Comparison of ENCODE assay signal across 8 mouse cellular contexts in the genomic region with DNA sequence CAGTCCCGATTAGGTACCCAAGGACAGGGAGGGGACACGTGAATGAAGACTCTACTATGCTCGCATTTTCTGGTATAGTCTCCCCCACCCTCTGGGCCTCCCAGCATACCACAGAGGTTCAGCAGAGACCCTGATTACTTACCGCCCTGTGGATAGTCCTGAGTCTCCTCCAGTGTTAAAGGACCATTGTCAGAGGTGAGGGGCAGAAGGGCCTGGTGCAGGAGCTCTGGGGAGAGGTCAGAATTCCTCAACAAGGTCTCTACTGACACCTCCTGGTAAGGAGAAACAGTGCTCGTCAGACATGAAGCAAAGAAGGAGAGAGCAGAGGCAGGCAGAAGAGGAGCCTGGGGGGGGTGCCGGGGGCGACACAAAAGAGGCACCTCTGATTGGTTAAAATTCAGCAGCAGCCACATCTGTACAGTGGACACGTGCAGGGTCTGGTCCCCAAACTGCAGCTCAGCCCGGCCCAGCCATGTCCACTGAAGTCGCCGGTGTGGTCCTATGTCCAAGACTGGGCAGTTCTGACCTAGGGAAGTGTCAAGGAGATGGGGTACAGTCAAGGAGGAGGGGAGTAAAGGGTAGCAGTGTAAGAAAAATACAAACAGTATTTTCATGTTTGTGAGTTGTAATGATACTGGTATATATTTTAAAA. TPM values are rescaled to one million over a fixed set of nuclear protein-coding genes. Genes with fewer than 3 reads are reported as not detected.
DNase-seq lines count a peak whose midpoint lies in the region; ATAC-seq and TF ChIP-seq lines count a peak whose summit lies in the region.

No protein-coding gene starts in this region.

- TF ChIP-seq POLR2A in MEL (IDR thresholded peaks at IDR 0.05; ENCODE audit: control insufficient read depth in 1 of 2, insufficient read depth in 1 of 2, low read depth in 1 of 2, low read length in 2 of 2, poor library complexity in 1 of 2): no peak

- no peak for TF ChIP-seq EP300 in MEL (IDR thresholded peaks at IDR 0.05; ENCODE audit: low read depth in 1 of 2, low read length in 2 of 2)

- peak; percentile 5 to 53 (median 25); a peak in 3 of 6 replicates for TF ChIP-seq CTCF in MEL (IDR thresholded peaks at IDR 0.05 in 2 of 3, conservative IDR thresholded peaks at IDR 0.05 in 1 of 3; ENCODE audit: control insufficient read depth in 1 of 3, insufficient read depth in 1 of 3, low read depth in 2 of 3, low read length in 3 of 3, poor library complexity in 1 of 3, severe bottlenecking in 1 of 3)
- peak; percentile 60 for TF ChIP-seq CTCF in forebrain, postnatal 0 days (IDR thresholded peaks at IDR 0.05; ENCODE audit: low read depth)

- H3K4me3 ChIP-seq in MEL (ENCODE audit: control insufficient read depth in 1 of 2, insufficient read depth in 1 of 2, low read depth in 2 of 2, low read length in 2 of 2): no peak overlapping the region
- H3K4me3 ChIP-seq in forebrain, postnatal 0 days (ENCODE audit: low read depth, low read length): no peak overlapping the region
- H3K4me3 ChIP-seq in midbrain, embryonic 11.5 days (ENCODE audit: low read depth, low read length): no peak overlapping the region

- no peaks in the 10 kb centered on the region for H3K36me3 ChIP-seq in MEL (ENCODE audit: control insufficient read depth in 1 of 2, insufficient read depth in 2 of 2, low read length in 2 of 2)
- peaks cover 36% of the 10 kb centered on the region for H3K36me3 ChIP-seq in forebrain, postnatal 0 days (ENCODE audit: insufficient read depth)
- no peaks in the 10 kb centered on the region for H3K36me3 ChIP-seq in midbrain, embryonic 11.5 days (ENCODE audit: control insufficient read depth, insufficient read depth, low read length)

- H3K27ac ChIP-seq in MEL (ENCODE audit: control insufficient read depth, low read depth, low read length): no peak overlapping the region
- no peak overlapping the region for H3K27ac ChIP-seq in forebrain, postnatal 0 days (ENCODE audit: low read depth, low read length)
- no peak overlapping the region for H3K27ac ChIP-seq in midbrain, embryonic 11.5 days (ENCODE audit: low read depth, low read length)

- ATAC-seq in forebrain, postnatal 0 days: peak; percentile 62; the same call in 1 of the 2 replicates
- ATAC-seq in midbrain, embryonic 11.5 days (ENCODE audit: low FRiP score): peak; percentile 67

- no peaks in the 10 kb centered on the region for H3K27me3 ChIP-seq in MEL (ENCODE audit: control insufficient read depth in 1 of 2, insufficient read depth in 2 of 2, low read length in 2 of 2)
- no peaks in the 10 kb centered on the region for H3K27me3 ChIP-seq in forebrain, postnatal 0 days (ENCODE audit: insufficient read depth, low read length)
- H3K27me3 ChIP-seq in midbrain, embryonic 11.5 days (ENCODE audit: control insufficient read depth, insufficient read depth, low read length): no peaks in the 10 kb centered on the region

- no peak overlapping the region for H3K9ac ChIP-seq in MEL (ENCODE audit: control insufficient read depth, low read depth, low read length, poor library complexity, severe bottlenecking)
- H3K9ac ChIP-seq in forebrain, postnatal 0 days: no peak overlapping the region
- no peak overlapping the region for H3K9ac ChIP-seq in midbrain, embryonic 11.5 days (ENCODE audit: low read length)

- 47% methylated on average over 11 of the region's 11 CpGs for WGBS in forebrain, postnatal 0 days
- WGBS in midbrain, embryonic 11.5 days: 47% methylated on average over 11 of the region's 11 CpGs

- no peaks in the 10 kb centered on the region for H3K9me3 ChIP-seq in MEL (replicated peaks; ENCODE audit: insufficient read depth, low read length)
- H3K9me3 ChIP-seq in forebrain, postnatal 0 days (ENCODE audit: low read length): no peaks in the 10 kb centered on the region
- no peaks in the 10 kb centered on the region for H3K9me3 ChIP-seq in midbrain, embryonic 11.5 days (ENCODE audit: control insufficient read depth, low read length)

- DNase-seq in kidney, adult 9 months: peak; percentile 65
- no peak for DNase-seq in kidney, adult 18-20 months
- DNase-seq in MEL (ENCODE audit: low read depth, low spot score): no peak
- no peak for DNase-seq in forebrain, postnatal 0 days
- peak; percentile 87 for DNase-seq in midbrain, embryonic 11.5 days (ENCODE audit: low spot score, missing footprints)
- no peak for DNase-seq in cerebellum, adult 9-11 months
- no peak for DNase-seq in ovary, postnatal 14 days (ENCODE audit: low spot score)
- no peak for DNase-seq in spleen, postnatal 14 days (ENCODE audit: low spot score in 2 of 2)

- H3K4me1 ChIP-seq in MEL (ENCODE audit: control insufficient read depth in 1 of 2, insufficient read depth in 2 of 2, low read length in 2 of 2): 0 out of 4 replicates have a peak, but pooled peaks cover 0 to 3% of the 10 kb centered on the region in 2 experiments
- H3K4me1 ChIP-seq in forebrain, postnatal 0 days (ENCODE audit: insufficient read depth): no peaks in the 10 kb centered on the region
- no peaks in the 10 kb centered on the region for H3K4me1 ChIP-seq in midbrain, embryonic 11.5 days (ENCODE audit: control insufficient read depth, insufficient read depth, low read length)

- no peaks in the 10 kb centered on the region for H3K79me2 ChIP-seq in MEL (ENCODE audit: control insufficient read depth, insufficient read depth, low read length, poor library complexity)

- TF ChIP-seq RAD21 in MEL (IDR thresholded peaks at IDR 0.05; ENCODE audit: low read depth, low read length): peak; percentile 51

- H3K4me2 ChIP-seq in forebrain, postnatal 0 days (ENCODE audit: low read depth): no peak overlapping the region
- no peak overlapping the region for H3K4me2 ChIP-seq in midbrain, embryonic 11.5 days

TF ChIP-seq in MEL, 35 proteins besides CTCF, POLR2A, EP300 and RAD21:
- TF ChIP-seq SMC3 (IDR thresholded peaks at IDR 0.05; ENCODE audit: low read depth, low read length): peak; percentile 33; the same call in 1 of the 2 replicates
- TF ChIP-seq E2F4 (IDR thresholded peaks at IDR 0.05; ENCODE audit: borderline replicate concordance, low read depth, low read length): no peak
- TF ChIP-seq MXI1 (IDR thresholded peaks at IDR 0.05; ENCODE audit: low read depth, low read length): no peak

RNA-seq across cellular contexts. Expression of a gene that starts 14.7 kb away (rescaled TPM):
- 37.2 and 40.8 TPM in 2 replicates for total RNA-seq in MEL (2012; rRNA removed)
- 10 to 100 TPM in 1 of 2 experiments, not detected in 1; 86.5 TPM for polyA plus RNA-seq in MEL (2012; ENCODE audit: insufficient read depth in 1 of 2, insufficient read length in 2 of 2, low read depth in 1 of 2, low replicate concordance in 2 of 2, missing spikeins in 1 of 2)
- total RNA-seq in forebrain, postnatal 0 days (2014; rRNA removed): 5.9 and 6.1 TPM in 2 replicates
- polyA plus RNA-seq in forebrain, postnatal 0 days (2015; fragmentation: Nextera tagmentation; extraction: Ambion mirVana): 14.9 and 16.1 TPM in 2 replicates
- polyA plus RNA-seq in midbrain, embryonic 11.5 days (2014; fragmentation: Nextera tagmentation; extraction: Ambion mirVana): 71.7 and 77.2 TPM in 2 replicates

RNA-seq across cellular contexts. Expression of a gene that starts 23.7 kb away (rescaled TPM):
- total RNA-seq in MEL (2012; rRNA removed): not detected in 2 replicates
- under 1 TPM in 1 of 2 experiments, not detected in 1; 0.08 TPM for polyA plus RNA-seq in MEL (2012; ENCODE audit: insufficient read depth in 1 of 2, insufficient read length in 2 of 2, low read depth in 1 of 2, low replicate concordance in 2 of 2, missing spikeins in 1 of 2)
- 32.3 and 36.5 TPM in 2 replicates for total RNA-seq in forebrain, postnatal 0 days (2014; rRNA removed)
- 4.2 and 5.6 TPM in 2 replicates for polyA plus RNA-seq in forebrain, postnatal 0 days (2015; fragmentation: Nextera tagmentation; extraction: Ambion mirVana)
- 2.1 and 2.6 TPM in 2 replicates for polyA plus RNA-seq in midbrain, embryonic 11.5 days (2014; fragmentation: Nextera tagmentation; extraction: Ambion mirVana)

RNA-seq across cellular contexts. Expression of a gene that starts 35.0 kb away (rescaled TPM):
- 3.6 TPM in 2 replicates for total RNA-seq in MEL (2012; rRNA removed)
- 10 to 100 TPM in 1 of 2 experiments, not detected in 1; 10.7 TPM for polyA plus RNA-seq in MEL (2012; ENCODE audit: insufficient read depth in 1 of 2, insufficient read length in 2 of 2, low read depth in 1 of 2, low replicate concordance in 2 of 2, missing spikeins in 1 of 2)
- 31.9 and 44.4 TPM in 2 replicates for total RNA-seq in forebrain, postnatal 0 days (2014; rRNA removed)
- 9.7 and 13.7 TPM in 2 replicates for polyA plus RNA-seq in forebrain, postnatal 0 days (2015; fragmentation: Nextera tagmentation; extraction: Ambion mirVana)
- 2.6 and 4.1 TPM in 2 replicates for polyA plus RNA-seq in midbrain, embryonic 11.5 days (2014; fragmentation: Nextera tagmentation; extraction: Ambion mirVana)

RNA-seq across cellular contexts. Expression of a gene that starts 44.8 kb away (rescaled TPM):
- 38.9 and 43.9 TPM in 2 replicates for total RNA-seq in MEL (2012; rRNA removed)
- 100 to 1,000 TPM in 1 of 2 experiments, not detected in 1; 114 TPM for polyA plus RNA-seq in MEL (2012; ENCODE audit: insufficient read depth in 1 of 2, insufficient read length in 2 of 2, low read depth in 1 of 2, low replicate concordance in 2 of 2, missing spikeins in 1 of 2)
- total RNA-seq in forebrain, postnatal 0 days (2014; rRNA removed): 47.2 and 57.0 TPM in 2 replicates
- 2.3 and 2.4 TPM in 2 replicates for polyA plus RNA-seq in forebrain, postnatal 0 days (2015; fragmentation: Nextera tagmentation; extraction: Ambion mirVana)
- 3.6 and 6.0 TPM in 2 replicates for polyA plus RNA-seq in midbrain, embryonic 11.5 days (2014; fragmentation: Nextera tagmentation; extraction: Ambion mirVana)

Comparison
In these comparisons a context has a peak if more than half of its experiments do, and no peak if none do; other contexts are left out.
1. DNase-seq: peak in kidney, adult 9 months (single experiment) and midbrain, embryonic 11.5 days (single experiment); none in kidney, adult 18-20 months (single experiment), MEL (single experiment), forebrain, postnatal 0 days (single experiment), cerebellum, adult 9-11 months (single experiment), ovary, postnatal 14 days (single experiment) and spleen, postnatal 14 days (0 of 2).